Mouse (Mus musculus): ENCODE measurements around the gene Mrm1. TPM values are rescaled to one million over a fixed set of nuclear protein-coding genes. Genes with fewer than 3 reads are reported as not detected.

The Mrm1 gene
- total RNA-seq, 2 experiments from 2014 or later, result 14.7 to 22.1 TPM

DNA sequence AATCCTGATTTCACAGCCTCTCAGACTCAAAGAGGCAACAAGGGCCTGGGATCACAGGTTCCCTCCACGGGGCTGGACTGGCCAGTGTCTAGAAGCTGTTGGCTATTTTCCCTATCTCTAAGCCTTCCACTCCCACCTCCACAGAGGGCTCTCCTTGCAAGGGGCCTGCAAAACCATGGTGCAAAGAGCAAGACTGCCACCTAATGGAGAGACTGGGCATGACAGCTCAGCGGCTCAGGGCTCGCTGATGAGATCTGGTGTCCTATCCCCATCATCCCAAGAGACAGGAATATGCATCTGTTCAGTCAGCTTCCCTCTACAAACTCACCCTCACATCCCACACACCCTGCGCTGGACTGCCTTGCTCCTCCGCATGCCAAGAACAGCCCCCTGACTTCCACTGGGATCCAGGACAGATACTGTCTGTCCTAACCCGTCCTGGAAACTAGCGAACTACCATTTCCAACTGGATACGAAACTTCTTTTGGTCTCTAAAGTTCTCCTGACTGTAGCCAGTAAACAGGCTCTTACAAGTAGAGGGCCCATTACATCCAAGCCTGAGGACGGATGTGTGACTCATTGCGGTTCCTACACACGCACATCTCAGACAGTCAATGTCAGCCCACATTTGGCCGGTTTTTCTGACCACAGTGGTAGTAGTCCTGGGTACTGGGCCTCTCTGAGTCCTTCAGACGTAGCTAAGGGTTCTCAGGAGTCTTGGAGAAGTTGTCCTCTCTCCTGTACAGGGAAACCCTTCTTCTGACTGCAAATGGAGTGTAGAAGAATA lies 5.4 kb downstream of the Mrm1 start:
- DNase-seq, result peak; percentile 69 to 72

DNA sequence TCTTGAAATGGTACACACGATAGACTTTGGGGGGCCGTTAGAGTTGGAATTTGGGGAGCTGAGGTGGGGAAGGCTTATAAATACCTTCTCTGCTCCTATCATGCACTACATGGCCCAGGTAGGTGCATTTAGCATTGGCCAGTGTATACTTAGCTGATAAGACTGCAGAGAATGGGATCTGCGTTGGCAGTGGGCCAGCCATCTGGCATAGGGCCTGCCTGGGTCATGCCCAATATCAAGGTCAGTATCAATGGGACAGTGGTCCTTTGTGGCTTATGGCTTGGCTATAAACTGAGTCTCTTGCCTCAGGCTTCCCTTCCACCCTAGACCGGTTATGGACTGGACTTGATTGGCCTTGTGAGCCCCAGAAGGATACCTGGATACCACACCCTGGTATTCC lies 14.9 kb downstream of the Mrm1 start:
- peak; percentile 55 to 56 for DNase-seq

DNA sequence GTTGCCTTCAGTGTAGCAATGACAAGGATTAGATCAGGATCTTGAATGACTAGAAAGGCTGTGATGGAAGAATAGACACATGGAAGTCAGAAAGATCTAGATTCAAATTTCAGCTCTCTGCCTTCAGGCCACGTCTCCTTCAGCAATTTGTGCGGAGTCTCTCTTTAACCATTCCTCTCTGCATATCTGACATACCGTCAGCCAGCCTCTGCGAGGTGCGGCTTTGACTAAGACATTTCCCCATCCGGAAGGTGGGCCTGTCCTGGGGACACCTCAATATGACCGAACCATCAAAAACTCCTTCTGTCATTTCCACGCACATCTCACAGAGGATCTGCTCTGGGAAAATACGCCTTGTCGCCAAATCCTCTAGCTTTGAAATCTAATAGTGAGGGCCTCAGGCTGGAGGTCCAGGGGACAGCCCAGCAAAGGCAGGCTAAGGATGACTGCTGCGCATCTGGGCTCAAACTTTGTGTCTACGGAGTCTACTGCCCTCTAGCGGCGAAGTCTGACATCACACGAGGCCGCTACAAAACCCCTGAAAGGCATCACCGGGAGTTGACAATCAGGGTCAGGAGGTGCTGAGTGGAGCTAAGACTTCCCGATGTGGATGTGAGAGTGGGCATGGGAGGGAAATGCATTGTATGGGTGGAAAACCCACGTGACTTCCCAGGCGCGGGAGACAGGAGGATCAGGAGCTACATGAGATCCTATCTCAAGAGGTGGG lies 21.5 kb downstream of the Mrm1 start:
- peak; percentile 70 to 75 for DNase-seq

DNA sequence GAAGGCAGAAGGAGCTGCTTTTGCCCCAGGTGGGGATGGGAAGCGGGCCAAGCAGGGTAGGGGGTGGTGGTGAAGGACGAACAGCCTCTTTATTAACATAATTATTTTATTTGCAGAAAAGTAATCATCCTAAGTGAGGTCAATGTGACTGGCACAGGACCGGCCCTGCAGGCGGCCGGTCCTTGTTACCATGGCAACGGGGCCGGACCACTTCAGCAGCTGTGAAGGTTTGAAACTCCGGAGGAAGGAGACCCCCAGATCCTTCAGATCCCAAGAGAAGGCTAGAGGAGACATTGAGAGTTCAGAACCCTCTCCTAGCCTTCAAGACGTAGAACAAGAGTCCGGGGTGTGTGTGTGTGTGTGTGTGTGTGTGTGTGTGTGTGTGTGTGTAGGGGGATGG lies 22.3 kb downstream of the Mrm1 start:
- DNase-seq, result no peak

DNA sequence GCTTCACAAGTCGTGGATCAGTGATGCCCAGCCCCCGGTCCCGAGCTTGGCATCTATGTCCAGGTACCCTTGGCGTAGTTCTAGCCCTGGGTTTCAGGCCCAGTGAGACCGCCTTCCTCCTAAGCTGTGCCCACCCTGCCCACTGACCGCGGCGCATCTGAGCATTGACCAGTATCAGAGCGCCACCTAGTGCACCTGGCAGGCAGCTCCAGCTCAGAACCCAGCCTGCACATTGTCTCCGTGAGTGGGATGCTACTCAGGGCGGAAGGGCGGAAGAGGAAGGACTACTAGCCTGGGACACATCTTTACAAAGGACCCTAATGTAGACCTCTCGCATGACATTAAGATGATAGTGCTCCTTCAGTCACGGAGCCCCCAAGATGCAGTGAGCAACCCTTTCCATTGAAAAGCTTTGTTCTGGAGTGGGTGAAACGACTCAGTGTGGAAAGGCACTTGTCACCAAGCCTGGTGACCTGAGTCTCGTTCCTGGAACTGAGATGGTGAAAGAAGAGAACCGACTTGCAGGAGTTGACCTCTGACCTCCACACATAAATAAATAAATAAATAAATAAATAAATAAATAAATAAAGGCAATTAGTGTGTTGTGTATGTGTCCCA lies 24.7 kb downstream of the Mrm1 start:
- DNase-seq, result peak; percentile 72 to 75

DNA sequence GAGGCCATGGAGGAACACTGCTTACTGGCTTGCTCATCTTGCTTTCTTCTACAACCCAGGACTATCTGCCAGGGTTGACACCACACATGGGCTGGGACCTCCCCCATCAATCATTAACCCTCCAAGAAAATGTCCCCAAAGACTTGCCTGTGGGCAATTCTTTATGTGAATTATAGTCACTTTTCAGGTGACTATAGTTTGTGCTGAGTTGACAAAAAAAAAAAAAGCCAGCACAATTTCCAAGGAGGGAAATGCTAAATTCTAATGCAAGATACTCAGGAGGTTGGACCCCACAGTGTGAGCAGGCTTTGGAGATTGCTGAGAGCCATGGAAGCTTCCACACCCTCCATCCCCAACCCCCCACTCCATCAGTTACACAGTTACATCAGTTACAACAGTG lies 25.8 kb downstream of the Mrm1 start:
- DNase-seq, result no peak

DNA sequence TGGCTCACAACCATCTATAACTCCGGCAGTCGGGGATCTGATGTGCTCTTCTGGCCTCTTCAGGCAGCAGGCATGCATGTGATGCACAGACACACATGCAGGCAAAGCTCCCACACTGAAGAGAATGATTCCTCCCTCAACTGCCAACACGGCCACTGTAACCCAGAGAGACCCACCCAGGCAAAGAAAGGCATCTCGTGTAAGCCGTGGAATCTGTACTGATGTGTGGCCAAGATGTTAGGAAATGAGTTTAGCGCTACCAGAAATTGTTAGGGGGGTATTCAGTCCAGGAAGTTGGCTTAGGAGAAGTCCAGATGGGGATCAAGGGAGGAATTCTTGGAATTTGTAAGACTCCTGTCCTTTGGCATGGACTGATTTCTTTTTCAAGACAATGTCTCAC lies 28.9 kb downstream of the Mrm1 start:
- no peak for DNase-seq

DNA sequence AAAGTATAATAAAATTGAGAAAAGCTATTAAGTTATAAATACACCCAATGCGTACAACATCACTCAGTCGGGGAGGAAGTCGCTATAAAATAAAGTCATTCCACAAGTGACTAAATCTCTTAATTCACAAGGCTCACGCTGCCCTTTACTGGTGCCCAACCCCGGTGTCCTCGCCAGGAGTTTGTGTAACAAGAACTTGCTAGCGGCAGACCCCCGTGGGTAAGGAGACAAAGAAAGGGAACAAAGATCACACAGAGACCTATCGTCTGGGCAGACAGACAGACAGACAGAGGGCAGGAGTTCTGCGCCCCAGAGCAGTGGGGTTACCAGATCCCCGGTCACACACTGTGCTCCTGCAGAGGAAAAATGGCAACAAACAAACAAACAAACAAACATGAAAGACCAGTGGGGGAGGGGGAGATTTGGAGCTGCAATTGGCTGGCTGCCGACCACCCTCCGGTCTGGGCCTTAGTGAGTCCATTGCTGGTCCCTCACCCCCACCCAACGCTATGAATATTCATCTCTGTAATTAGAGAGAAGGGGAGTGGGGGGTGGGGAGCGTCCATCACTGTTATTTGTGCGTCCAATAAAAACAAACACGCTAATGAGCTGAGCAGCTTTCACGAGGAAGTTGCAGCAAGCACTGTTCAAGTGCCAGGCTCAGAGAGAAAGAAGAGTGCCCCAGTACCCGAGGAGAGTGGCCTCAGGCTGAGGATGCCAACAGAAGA lies 39.0 kb downstream of the Mrm1 start:
- DNase-seq, result no peak

DNA sequence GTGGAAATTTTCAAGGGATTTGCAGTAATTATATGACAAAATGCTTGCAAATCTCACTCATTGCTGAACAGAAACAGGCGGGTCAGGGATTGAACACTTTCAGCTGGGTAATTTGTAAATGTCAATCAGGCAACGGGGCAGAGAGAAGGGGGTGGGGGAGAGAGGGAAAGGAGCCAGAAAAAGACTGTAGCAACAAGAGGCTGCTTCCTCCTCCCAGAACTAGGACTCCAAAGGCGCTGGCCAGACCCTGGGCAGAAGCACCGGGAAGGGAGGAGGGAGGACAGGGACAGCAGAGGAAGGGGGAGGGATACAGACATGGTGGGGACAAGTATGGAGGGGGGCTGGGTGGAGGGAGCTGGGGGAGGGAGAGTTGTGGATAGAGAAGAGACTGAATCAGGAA lies 43.8 kb downstream of the Mrm1 start:
- DNase-seq, result no peak

DNA sequence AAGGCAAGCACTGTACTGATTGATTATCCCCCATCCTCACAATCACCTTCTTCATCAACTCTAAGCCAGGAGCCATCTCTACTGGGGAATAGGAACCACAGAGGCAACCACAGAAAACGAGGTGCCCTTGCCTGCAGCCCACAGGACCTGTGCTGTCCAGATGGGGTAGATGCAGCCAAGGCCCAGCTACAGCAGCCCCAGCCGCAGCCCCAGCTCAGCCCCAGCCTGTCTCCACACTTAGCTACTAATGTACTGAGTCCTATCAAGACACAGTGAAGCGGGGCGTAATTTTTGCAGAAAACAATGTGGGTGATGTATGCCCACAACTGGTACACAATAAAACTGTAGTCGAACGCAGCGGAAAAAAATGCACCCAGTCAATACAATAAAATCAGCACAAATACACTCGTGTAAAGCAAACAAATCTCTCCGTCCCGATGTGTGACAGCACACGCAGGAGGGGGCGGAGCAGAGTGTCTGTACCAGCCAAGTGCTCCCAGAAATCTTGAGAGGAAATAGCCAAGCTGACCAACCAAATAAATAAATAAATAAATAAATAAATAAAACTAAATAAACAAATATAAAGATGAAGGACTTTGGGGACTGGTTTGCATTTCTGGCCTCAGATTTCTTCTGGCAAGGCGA lies 44.3 kb downstream of the Mrm1 start:
- DNase-seq, result no peak

DNA sequence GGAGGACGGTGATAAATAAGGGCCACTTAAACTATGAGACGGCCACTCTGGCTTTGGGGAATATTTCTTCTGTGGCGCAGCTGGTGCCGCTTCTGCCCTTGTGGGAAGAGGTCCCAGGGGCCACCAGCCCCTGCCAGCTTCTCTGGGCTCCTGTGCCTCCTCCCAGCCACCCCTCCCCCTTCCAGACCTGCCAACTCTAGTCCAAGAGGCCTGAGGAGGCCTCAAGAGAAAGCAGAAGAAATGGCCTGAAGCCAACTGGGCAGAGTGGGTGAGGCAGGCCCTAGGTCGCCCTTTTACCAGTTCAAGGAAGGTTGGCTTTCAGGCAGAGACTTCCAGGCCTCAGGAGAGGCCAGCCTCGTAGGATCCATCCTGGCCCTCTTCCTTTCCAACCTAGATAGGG lies 51.4 kb downstream of the Mrm1 start:
- peak; percentile 14 to 71 for DNase-seq

DNA sequence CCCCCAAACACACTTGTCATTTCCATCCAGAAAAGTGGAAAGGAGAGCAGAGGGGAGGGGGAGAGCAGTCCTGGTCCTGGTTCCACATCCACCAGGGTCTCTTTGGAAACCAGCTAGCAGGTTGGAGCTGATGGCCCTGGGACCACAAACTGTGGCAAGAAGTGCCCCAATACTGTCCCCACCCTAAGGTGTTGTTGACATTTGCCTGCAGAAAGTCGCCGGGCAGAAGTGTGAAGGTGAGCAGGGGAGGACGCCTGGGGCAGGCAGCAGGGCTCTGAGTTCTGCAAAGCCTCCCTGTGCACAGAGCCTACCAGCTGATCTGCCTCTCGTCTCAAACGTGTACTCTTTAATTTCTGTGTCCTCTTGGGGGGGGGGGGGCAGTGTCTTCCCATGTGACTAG lies 54.2 kb downstream of the Mrm1 start:
- DNase-seq, result no peak

DNA sequence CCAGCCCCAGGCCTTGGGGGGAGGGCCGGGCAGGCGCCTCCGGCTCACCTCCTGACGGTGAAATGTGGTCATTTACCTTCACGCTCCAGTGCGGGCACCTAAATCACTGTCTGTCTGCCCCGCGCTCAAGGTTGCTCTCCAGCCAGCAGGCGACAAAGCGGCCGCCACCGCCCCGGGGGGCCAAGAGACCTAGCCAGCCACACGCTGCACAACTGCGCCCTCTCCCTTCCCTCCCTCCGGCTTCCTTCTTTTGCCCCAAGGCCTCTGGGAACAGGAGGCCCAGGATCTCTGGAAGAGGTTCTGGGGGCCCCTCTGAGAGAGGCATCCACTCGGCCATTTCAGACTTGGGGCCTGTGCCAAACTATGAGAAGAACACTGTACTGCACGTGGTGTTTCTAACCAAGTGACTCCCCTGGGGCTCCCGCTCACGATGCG lies 54.8 kb downstream of the Mrm1 start:
- DNase-seq, result peak; percentile 39 to 62

DNA sequence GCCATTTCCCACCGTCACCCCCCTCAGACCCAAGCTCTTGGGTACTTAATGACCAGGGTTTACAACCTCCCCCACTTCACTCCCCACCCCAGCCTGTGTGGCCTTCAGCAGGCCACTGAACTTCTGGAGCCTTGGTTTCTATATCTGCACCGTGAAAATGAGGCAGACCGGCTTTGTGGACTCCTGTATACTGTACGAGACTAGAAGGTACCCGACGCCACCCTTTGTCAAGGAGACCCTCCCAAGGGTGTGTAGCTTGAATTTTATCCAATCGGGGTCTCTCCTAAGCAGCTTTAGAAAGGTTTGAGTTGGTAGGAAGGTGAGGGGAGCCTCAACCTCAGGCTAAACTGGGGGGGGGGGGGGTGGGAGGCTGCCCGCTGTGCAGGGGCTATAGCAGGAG lies 55.2 kb downstream of the Mrm1 start:
- DNase-seq, result no peak

Other genes with a start within 250 kb of the Mrm1 start
- gene Dhrs11, start 9.5 kb upstream of the Mrm1 start, total RNA-seq (2021), result 10 to 100 TPM; 36.4 to 45.0 TPM
- gene Ggnbp2, start 51.3 kb upstream of the Mrm1 start, total RNA-seq (2021), result 10 to 100 TPM; 66.6 to 71.7 TPM
- 10 to 100 TPM; 10.2 to 13.9 TPM for gene Myo19, start 60.6 kb upstream of the Mrm1 start, total RNA-seq (2021)
- gene Pigw, start 60.8 kb upstream of the Mrm1 start, total RNA-seq (2021), result 10 to 100 TPM in 1 of 2 experiments, 1 to 10 TPM in 1; 9.1 to 10.3 TPM
- 10 to 100 TPM; 12.0 to 15.3 TPM for gene Znhit3, start 96.9 kb upstream of the Mrm1 start, total RNA-seq (2021)
- gene Car4, start 138.3 kb upstream of the Mrm1 start, total RNA-seq (2021), result 10 to 100 TPM in 1 of 2 experiments, 1 to 10 TPM in 1; 7.3 to 11.7 TPM

All from adrenal gland, postnatal 36 days (tissue).